Mouse (Mus musculus) neural tube, embryonic 15.5 days (tissue): Measurements from ENCODE around the gene Gm4131. TPM values are rescaled to one million over a fixed set of nuclear protein-coding genes. Genes with fewer than 3 reads are reported as not detected.
A peak's percentile ranks its signal among the peaks of the same experiment; 100 is the strongest.

ENCODE experiments used
- ATAC-seq: fragments of 200-750 bp; cut with Nextera tagmentation; 2 replicates; pipeline ENCODE4 v1.8.0; 2017; ENCODE audit warnings: mild to moderate bottlenecking, moderate TSS enrichment, moderate library complexity; ENCODE audit not compliant: low FRiP score
- H3K27ac ChIP-seq: fragments of 300-500 bp; sonication (generic); replicated peaks from 2 replicates; pipeline ENCODE4 v1.5.1; 2015; ENCODE audit warnings: mild to moderate bottlenecking, inconsistent platforms
- H3K27me3 ChIP-seq: fragments of 300-500 bp; sonication (generic); replicated peaks from 2 replicates; pipeline ENCODE4 v1.6.1; 2015; ENCODE audit warnings: inconsistent platforms
- H3K36me3 ChIP-seq: fragments of 300-500 bp; sonication (generic); 2 replicates; pipeline ENCODE4 v1.6.1; 2015; ENCODE audit warnings: inconsistent platforms
- H3K4me1 ChIP-seq: fragments of 300-500 bp; sonication (generic); 2 replicates; pipeline ENCODE4 v1.6.1; 2015; ENCODE audit warnings: inconsistent platforms
- H3K4me2 ChIP-seq: fragments of 300-500 bp; sonication (generic); 2 replicates; pipeline ENCODE4 v1.6.1; 2015; ENCODE audit warnings: inconsistent platforms, mild to moderate bottlenecking, moderate library complexity
- H3K4me3 ChIP-seq: fragments of 300-500 bp; sonication (generic); replicated peaks from 2 replicates; pipeline ENCODE4 v1.5.1; 2015; ENCODE audit warnings: mild to moderate bottlenecking, inconsistent platforms
- H3K9ac ChIP-seq: fragments of 300-500 bp; sonication (generic); replicated peaks from 2 replicates; pipeline ENCODE4 v1.6.1; 2015; ENCODE audit warnings: mild to moderate bottlenecking, inconsistent platforms
- H3K9me3 ChIP-seq: fragments of 300-500 bp; sonication (generic); replicated peaks from 2 replicates; pipeline ENCODE4 v1.6.1; 2016; ENCODE audit warnings: inconsistent platforms
- WGBS: fragments of 180-500 bp; shearing (Covaris S2); methylation state at CpG from one replicate; pipeline ENCODE4 v1.1.7; 2015; ENCODE audit warnings: mixed read lengths; 5-methylcytosine and 5-hydroxymethylcytosine counted together
- polyA plus RNA-seq: library from polyadenylated mRNA; unstranded; fragments of >200 nt; fragmentation: Nextera tagmentation; extraction: Ambion mirVana; gene quantifications from 2 replicates; pipeline ENCODE4 v1.2.1, GENCODE M21; 2015

Gm4131 gene
- polyA plus RNA-seq, 1 experiment from 2014 or later: 0.27 TPM

- Histone ChIP-seq H3K27me3 (0 out of 2 replicates have a peak, but pooled peaks cover 3% of the 10 kb centered on the region), H3K4me2 (peak within 1 kb of the TSS; percentile 46), H3K4me1 (peaks cover 33% of the 10 kb centered on the region), H3K4me3 (no peak within 1 kb of the TSS), H3K36me3 (no peaks in the 10 kb centered on the region), H3K27ac (peak within 1 kb of the TSS; percentile 80), H3K9me3 (no peaks in the 10 kb centered on the region), H3K9ac (peak within 1 kb of the TSS; percentile 6; the same call in 1 of the 2 replicates)
- ATAC-seq: no peak
- WGBS: 74% methylated on average over 9 of the region's 9 CpGs
Observed at GRCm38 (mm10) chr14:62456239-62456747, 110.4 kb downstream of the Gm4131 start, which contains the start of gene Gucy1b2. Gucy1b2 (minus strand) TSS chr14:62456289.

DNA sequence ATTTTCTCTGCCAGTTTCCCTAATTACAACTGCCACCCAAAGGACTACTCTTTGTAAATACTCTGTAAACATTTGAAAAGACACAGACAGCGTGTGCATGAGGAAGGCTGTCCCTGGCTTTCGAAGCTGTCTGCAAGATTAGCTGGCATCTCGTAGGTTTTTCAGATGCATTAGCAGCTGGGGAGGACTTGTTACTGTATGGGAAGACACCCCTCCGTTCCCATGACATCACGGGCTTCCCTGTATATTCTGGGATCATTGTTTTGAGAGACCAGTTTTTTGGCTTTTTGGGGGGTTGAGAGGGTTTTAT is 111.2 kb downstream of the Gm4131 start:
- no peak; the same call in 1 of the 2 replicates for ATAC-seq
- 39% methylated on average over 5 of the region's 5 CpGs for WGBS
- Histone ChIP-seq H3K9me3 (no peaks in the 10 kb centered on the region), H3K4me1 (peaks cover 33% of the 10 kb centered on the region), H3K4me3 (no peak overlapping the region), H3K27me3 (0 out of 2 replicates have a peak, but pooled peaks cover 3% of the 10 kb centered on the region), H3K27ac (peak overlapping the region; percentile 71), H3K9ac (no peak overlapping the region), H3K4me2 (peak overlapping the region; percentile 46), H3K36me3 (no peaks in the 10 kb centered on the region)

GRCm38 (mm10) chr14:62454760-62455569 is 111.8 kb downstream of the Gm4131 start:
- Histone ChIP-seq H3K9ac (no peak overlapping the region), H3K4me1 (peaks cover 33% of the 10 kb centered on the region), H3K27me3 (0 out of 2 replicates have a peak, but pooled peaks cover 3% of the 10 kb centered on the region), H3K36me3 (no peaks in the 10 kb centered on the region), H3K4me2 (peak overlapping the region; percentile 46; the same call in 1 of the 2 replicates), H3K27ac (peak overlapping the region; percentile 80), H3K4me3 (no peak overlapping the region), H3K9me3 (no peaks in the 10 kb centered on the region)
- ATAC-seq: peak; percentile 89
- 41% methylated on average over 9 of the region's 9 CpGs for WGBS

GRCm38 (mm10) chr14:62454136-62454535 is 112.6 kb downstream of the Gm4131 start:
- Histone ChIP-seq H3K4me2 (no peak overlapping the region), H3K4me1 (peaks cover 33% of the 10 kb centered on the region), H3K27ac (peak overlapping the region; percentile 80), H3K36me3 (no peaks in the 10 kb centered on the region), H3K9me3 (no peaks in the 10 kb centered on the region), H3K9ac (no peak overlapping the region), H3K4me3 (no peak overlapping the region), H3K27me3 (0 out of 2 replicates have a peak, but pooled peaks cover 3% of the 10 kb centered on the region)
- no peak for ATAC-seq
- 37% methylated on average over 3 of the region's 3 CpGs for WGBS

GRCm38 (mm10) chr14:62453276-62453675 is 113.4 kb downstream of the Gm4131 start:
- H3K27ac ChIP-seq: no peak overlapping the region
- H3K9me3 ChIP-seq: no peaks in the 10 kb centered on the region
- no peak for ATAC-seq
- no peaks in the 10 kb centered on the region for H3K27me3 ChIP-seq
- no peaks in the 10 kb centered on the region for H3K36me3 ChIP-seq
- no peak overlapping the region for H3K9ac ChIP-seq
- 70% methylated on average over 11 of the region's 11 CpGs for WGBS
- H3K4me1 ChIP-seq: peaks cover 33% of the 10 kb centered on the region
- no peak overlapping the region for H3K4me3 ChIP-seq
- H3K4me2 ChIP-seq: no peak overlapping the region

GRCm38 (mm10) chr14:62450706-62451105 is 116.0 kb downstream of the Gm4131 start:
- WGBS: 92% methylated on average over 1 of the region's 1 CpGs
- H3K9me3 ChIP-seq: no peaks in the 10 kb centered on the region
- H3K36me3 ChIP-seq: no peaks in the 10 kb centered on the region
- no peaks in the 10 kb centered on the region for H3K27me3 ChIP-seq
- no peak overlapping the region for H3K9ac ChIP-seq
- H3K4me1 ChIP-seq: peaks cover 16% of the 10 kb centered on the region
- no peak overlapping the region for H3K4me3 ChIP-seq
- no peak for ATAC-seq
- no peak overlapping the region for H3K27ac ChIP-seq
- H3K4me2 ChIP-seq: no peak overlapping the region

GRCm38 (mm10) chr14:62447214-62447548 is 119.5 kb downstream of the Gm4131 start:
- Histone ChIP-seq H3K4me1 (no peaks in the 10 kb centered on the region), H3K36me3 (no peaks in the 10 kb centered on the region), H3K27ac (no peak overlapping the region), H3K27me3 (no peaks in the 10 kb centered on the region), H3K9ac (no peak overlapping the region), H3K4me2 (no peak overlapping the region), H3K9me3 (no peaks in the 10 kb centered on the region), H3K4me3 (no peak overlapping the region)
- 76% methylated on average over 3 of the region's 3 CpGs for WGBS
- no peak for ATAC-seq

GRCm38 (mm10) chr14:62446385-62447213 is 120.1 kb downstream of the Gm4131 start:
- 48% methylated on average over 7 of the region's 7 CpGs for WGBS
- no peaks in the 10 kb centered on the region for H3K4me1 ChIP-seq
- ATAC-seq: no peak
- H3K4me3 ChIP-seq: no peak overlapping the region
- H3K27ac ChIP-seq: no peak overlapping the region
- no peak overlapping the region for H3K9ac ChIP-seq
- H3K36me3 ChIP-seq: no peaks in the 10 kb centered on the region
- no peaks in the 10 kb centered on the region for H3K9me3 ChIP-seq
- H3K4me2 ChIP-seq: no peak overlapping the region
- no peaks in the 10 kb centered on the region for H3K27me3 ChIP-seq

DNA sequence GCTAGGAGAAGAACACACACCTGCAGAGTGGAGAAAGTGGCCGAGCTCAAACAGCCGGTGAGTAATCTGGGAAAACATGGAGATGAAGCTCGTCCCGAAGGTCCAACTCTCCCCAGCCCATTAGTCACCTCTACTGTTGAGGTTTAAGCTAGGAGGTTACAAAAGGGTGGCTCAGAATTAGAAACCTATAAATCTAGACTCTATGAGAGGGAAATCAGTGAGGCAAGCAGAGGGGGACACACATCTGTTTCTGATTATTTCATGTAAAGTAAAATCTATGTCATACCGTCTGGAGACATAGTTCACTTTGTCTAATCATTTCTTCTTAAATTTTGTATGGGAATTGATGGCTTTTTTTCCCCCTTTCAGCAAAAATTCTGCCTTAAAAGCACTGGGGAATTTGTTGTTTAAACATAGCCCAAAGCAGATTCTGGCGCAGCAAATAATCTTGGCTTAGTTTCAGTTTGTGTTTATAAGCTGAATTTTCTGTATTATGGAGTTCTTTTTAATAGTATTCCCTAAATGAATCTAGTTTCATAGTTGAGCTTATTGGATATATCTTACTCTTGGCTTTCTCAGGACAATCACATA is 122.8 kb downstream of the Gm4131 start:
- Histone ChIP-seq H3K27me3 (no peaks in the 10 kb centered on the region), H3K9ac (no peak overlapping the region), H3K4me3 (no peak overlapping the region), H3K9me3 (no peaks in the 10 kb centered on the region), H3K4me1 (no peaks in the 10 kb centered on the region), H3K36me3 (no peaks in the 10 kb centered on the region), H3K27ac (no peak overlapping the region), H3K4me2 (no peak overlapping the region)
- 80% methylated on average over 6 of the region's 6 CpGs for WGBS
- ATAC-seq: no peak

GRCm38 (mm10) chr14:62442971-62443370 is 123.8 kb downstream of the Gm4131 start:
- Histone ChIP-seq H3K4me1 (no peaks in the 10 kb centered on the region), H3K27me3 (no peaks in the 10 kb centered on the region), H3K9me3 (no peaks in the 10 kb centered on the region), H3K9ac (no peak overlapping the region), H3K4me2 (no peak overlapping the region), H3K36me3 (no peaks in the 10 kb centered on the region), H3K27ac (no peak overlapping the region), H3K4me3 (no peak overlapping the region)
- WGBS: 77% methylated on average over 1 of the region's 1 CpGs
- no peak for ATAC-seq

GRCm38 (mm10) chr14:62440036-62440435 is 126.7 kb downstream of the Gm4131 start:
- ATAC-seq: no peak
- Histone ChIP-seq H3K27me3 (no peaks in the 10 kb centered on the region), H3K4me2 (no peak overlapping the region), H3K9me3 (no peaks in the 10 kb centered on the region), H3K9ac (no peak overlapping the region), H3K4me1 (no peaks in the 10 kb centered on the region), H3K36me3 (no peaks in the 10 kb centered on the region), H3K27ac (no peak overlapping the region), H3K4me3 (no peak overlapping the region)
